Mouse (Mus musculus) erythroblast, embryonic 14.5 days (primary cell): Measurements from ENCODE around the gene Chrm1.

Experiments
- GATA1 ChIP-seq: IDR thresholded peaks from 2 replicates; pipeline ENCODE4 v1.6.1; 2012; ENCODE audit warnings: low read length, inconsistent platforms, mixed read lengths
- TAL1 ChIP-seq: IDR thresholded peaks from 3 replicates; pipeline ENCODE4 v1.6.1; 2012; ENCODE audit warnings: low read length, inconsistent platforms, mixed read lengths

- TF ChIP-seq GATA1 (no peak), TAL1 (no peak)
These were observed 40.0 kb downstream of the Chrm1 start for GRCm38 (mm10) chr19:8703571-8703970.
